Mouse (Mus musculus): ENCODE results near the gene Nupl1. TPM values are rescaled to one million over a fixed set of nuclear protein-coding genes. Genes with fewer than 3 reads are reported as not detected.

The Nupl1 gene
- polyA plus RNA-seq, 1 experiment = not detected

DNA sequence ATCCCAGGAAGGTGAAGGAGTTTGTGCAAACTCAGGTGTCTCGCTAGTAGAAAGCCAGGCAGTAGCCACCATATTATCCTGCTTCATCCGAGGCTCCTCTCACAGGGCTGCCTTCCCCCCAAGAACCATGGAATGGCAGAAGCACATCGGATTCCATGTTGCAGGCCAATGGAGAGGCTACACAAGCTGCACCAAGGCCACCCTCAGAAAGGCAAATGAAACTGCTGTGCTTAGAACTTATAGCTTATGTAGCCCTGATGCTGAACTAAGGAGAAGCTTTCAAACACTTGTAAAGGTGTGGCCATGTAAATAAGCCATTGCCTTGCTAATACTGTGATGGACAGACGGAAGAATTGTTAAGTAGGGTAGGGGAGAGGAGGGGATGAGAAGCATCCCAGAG lies 115.4 kb downstream of the Nupl1 start:
- no peak for TF ChIP-seq POLR2A (IDR thresholded peaks at IDR 0.05; ENCODE audit: insufficient read depth, low read length)
- no peak for TF ChIP-seq EP300 (IDR thresholded peaks at IDR 0.05; ENCODE audit: insufficient read depth, low read depth, low read length)
- no peak for TF ChIP-seq CTCF (IDR thresholded peaks at IDR 0.05; ENCODE audit: low read depth, low read length)
- Histone ChIP-seq H3K9me3 (replicated peaks; ENCODE audit: control insufficient read depth, insufficient read depth, low read length, poor library complexity, severe bottlenecking) (no peaks in the 10 kb centered on the region), H3K36me3 (ENCODE audit: control insufficient read depth, insufficient read depth, low read length, poor library complexity, severe bottlenecking) (no peaks in the 10 kb centered on the region), H3K4me1 (ENCODE audit: control insufficient read depth, insufficient read depth, low read length) (no peaks in the 10 kb centered on the region), H3K27me3 (ENCODE audit: control insufficient read depth, insufficient read depth, low read length, poor library complexity, severe bottlenecking) (no peaks in the 10 kb centered on the region), H3K4me3 (ENCODE audit: low read depth, low read length) (no peak overlapping the region), H3K27ac (ENCODE audit: insufficient read depth, low read length) (no peak overlapping the region), H3K9ac (ENCODE audit: low read depth, poor library complexity, severe bottlenecking) (no peak overlapping the region)

DNA sequence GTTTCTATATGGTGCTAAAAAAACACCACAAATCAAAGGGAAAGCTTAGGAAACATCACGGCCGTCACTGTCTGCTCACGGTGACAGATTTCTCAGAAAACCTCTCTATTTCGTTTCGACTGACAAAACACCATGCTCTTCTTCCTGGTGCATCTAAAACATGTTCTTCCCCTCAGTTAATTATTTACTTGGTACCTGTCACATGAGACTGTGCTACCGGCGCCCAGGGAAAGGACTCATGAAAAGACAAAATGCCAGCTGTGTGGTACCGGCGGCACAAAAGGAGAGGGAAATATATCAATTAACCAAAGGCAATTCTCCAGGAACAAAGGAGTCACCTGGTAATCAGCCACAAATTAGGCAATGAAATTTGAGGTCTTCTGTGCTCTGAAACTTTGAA lies 116.5 kb downstream of the Nupl1 start:
- no peaks in the 10 kb centered on the region for H3K27me3 ChIP-seq (ENCODE audit: control insufficient read depth, insufficient read depth, low read length, poor library complexity, severe bottlenecking)
- H3K9ac ChIP-seq (ENCODE audit: low read depth, poor library complexity, severe bottlenecking) = no peak overlapping the region
- no peaks in the 10 kb centered on the region for H3K4me1 ChIP-seq (ENCODE audit: control insufficient read depth, insufficient read depth, low read length)
- H3K4me3 ChIP-seq (ENCODE audit: low read depth, low read length) = no peak overlapping the region
- no peak overlapping the region for H3K27ac ChIP-seq (ENCODE audit: insufficient read depth, low read length)
- no peaks in the 10 kb centered on the region for H3K36me3 ChIP-seq (ENCODE audit: control insufficient read depth, insufficient read depth, low read length, poor library complexity, severe bottlenecking)
- no peaks in the 10 kb centered on the region for H3K9me3 ChIP-seq (replicated peaks; ENCODE audit: control insufficient read depth, insufficient read depth, low read length, poor library complexity, severe bottlenecking)
- no peak for TF ChIP-seq POLR2A (IDR thresholded peaks at IDR 0.05; ENCODE audit: insufficient read depth, low read length)
- no peak for TF ChIP-seq CTCF (IDR thresholded peaks at IDR 0.05; ENCODE audit: low read depth, low read length)

Other genes with a start within 250 kb of the Nupl1 start
- gene Atp8a2, start 54.3 kb downstream of the Nupl1 start, polyA plus RNA-seq (2011; ENCODE audit: insufficient read depth, insufficient read length, low read depth, missing spikeins) = 1.1 and 1.7 TPM in 2 replicates
- gene Gm49336, start 76 bp upstream of the Nupl1 start, polyA plus RNA-seq (2011; ENCODE audit: insufficient read depth, insufficient read length, low read depth, missing spikeins) = 85.2 and 91.3 TPM in 2 replicates
- gene Mtmr6, start 13.8 kb upstream of the Nupl1 start, polyA plus RNA-seq (2011; ENCODE audit: insufficient read depth, insufficient read length, low read depth, missing spikeins) = 36.6 and 45.0 TPM in 2 replicates
- 0.21 and 0.24 TPM in 2 replicates for gene Amer2, start 121.8 kb upstream of the Nupl1 start, polyA plus RNA-seq (2011; ENCODE audit: insufficient read depth, insufficient read length, low read depth, missing spikeins)

All from ES-Bruce4 (cell line).